Mouse (Mus musculus) frontal cortex, postnatal 10 days (tissue): ENCODE measurements around the gene Stxbp2.

Experiments used
- DNase-seq, 2 experiments: peaks; one replicate each; pipeline ENCODE4 v3.0.0; 2022; ENCODE audit warnings: low spot score in 2 of 2, mixed read lengths in 1 of 2

Stxbp2 gene

DNA sequence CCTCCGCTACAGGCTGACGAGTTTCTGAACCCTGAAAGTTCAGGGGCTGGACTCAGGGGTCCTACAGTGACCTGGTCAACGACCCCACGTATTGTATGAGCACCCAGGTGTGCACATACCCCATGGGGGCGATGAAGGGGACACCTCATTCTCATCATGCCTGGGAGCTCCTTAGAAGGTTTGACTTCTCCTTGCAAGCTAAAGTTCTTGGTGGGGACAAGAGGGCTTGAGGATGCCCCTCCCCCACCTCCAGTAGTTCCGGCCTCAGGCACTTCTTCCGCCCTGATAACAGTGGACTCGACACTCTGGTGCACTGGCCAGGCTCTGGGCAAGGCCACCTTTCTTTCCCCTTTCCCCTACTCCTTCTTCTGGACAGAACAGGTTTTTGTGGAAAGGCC, 722 bp downstream of the Stxbp2 start:
- no peak for DNase-seq

DNA sequence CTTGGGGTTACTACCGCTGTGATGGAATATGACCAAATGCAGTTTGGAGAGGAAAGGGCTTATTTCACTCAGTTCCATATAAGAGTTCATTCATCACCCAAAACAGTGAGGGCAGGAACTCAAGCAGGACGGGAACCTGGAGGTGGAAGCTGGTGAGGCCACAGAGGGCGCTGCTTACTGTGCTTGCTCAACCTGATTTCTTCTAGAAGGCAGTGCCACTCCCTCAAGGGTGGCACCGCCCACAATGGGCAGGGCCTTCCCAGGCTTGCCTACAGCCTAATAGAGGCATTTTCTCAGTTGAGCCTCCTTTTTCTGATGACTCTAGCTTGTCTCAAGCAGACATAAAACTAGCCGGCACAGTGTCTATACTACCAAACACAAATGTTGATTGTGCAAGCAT, 15.0 kb downstream of the Stxbp2 start:
- no peak for DNase-seq

DNA sequence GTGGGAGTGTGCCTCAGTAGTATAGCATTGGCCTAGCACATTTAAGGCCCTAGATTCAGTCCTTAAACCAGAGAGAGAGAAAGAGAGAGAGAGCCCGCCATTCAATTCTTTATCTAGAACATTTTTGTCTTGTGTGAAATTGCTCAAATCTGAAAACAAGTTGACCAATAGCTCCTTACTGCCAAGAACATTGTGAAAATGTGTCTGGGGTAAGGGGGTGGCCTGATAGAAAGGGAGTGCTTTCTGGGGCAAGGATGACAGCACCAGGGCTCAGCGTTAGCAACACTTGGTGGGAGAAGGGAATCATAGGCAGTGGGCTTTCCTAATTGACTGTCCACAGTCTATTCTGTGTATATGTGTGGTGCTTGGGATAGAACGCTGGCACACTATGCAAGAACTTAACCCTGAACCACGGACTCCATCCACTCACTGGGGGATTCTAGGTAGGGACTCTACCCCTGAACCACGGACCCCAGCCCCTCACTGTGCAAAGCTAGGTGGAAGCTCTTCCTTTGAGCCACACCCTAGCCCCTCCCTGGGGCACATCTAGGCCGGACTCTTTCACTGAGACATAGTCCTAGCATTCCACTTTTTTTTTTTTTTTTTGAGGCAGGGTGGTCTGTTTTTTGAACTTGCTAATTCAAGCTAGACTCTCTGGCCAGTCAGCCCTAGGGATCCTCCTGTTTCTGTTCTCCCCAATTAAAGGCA, 16.2 kb downstream of the Stxbp2 start:
- DNase-seq: no peak

DNA sequence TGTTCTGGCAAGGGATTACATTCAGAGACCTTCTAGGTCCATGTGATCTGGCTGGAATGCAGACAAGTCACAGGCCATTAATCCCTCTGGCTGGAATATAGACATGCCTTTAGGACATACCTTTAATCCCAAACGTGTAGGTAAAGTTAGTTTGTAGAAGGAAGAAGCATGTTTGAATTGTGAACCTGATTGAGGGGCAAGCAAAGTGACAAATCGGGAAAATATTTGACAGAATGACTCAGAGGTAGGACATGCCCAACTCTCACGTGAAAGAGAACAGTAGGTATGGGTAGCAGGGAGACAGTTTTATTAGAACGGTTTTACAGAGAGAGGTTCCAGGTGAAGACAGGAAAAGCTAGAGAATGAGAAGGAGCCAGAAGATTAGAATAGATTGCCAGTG, 16.8 kb downstream of the Stxbp2 start:
- no peak for DNase-seq

DNA sequence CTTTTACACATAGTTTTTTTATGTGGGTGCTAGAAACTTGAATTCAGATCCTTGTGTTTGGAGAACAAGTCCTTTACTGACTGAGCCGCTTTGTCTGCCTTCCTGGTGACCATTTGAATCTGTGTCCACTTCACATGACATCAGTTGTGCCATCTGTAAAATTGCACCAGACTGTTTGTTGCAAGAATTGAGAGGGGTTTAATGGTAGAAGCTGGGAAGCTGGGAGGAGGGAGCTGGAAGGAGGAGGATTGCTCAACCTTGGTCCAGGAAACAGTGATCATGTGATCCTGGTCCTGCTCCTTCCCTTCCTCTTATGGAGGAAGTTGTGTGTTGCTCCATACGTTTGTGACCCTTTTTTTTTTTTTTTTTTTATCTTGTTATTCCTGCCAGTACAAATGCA, 17.5 kb downstream of the Stxbp2 start:
- DNase-seq: no peak

DNA sequence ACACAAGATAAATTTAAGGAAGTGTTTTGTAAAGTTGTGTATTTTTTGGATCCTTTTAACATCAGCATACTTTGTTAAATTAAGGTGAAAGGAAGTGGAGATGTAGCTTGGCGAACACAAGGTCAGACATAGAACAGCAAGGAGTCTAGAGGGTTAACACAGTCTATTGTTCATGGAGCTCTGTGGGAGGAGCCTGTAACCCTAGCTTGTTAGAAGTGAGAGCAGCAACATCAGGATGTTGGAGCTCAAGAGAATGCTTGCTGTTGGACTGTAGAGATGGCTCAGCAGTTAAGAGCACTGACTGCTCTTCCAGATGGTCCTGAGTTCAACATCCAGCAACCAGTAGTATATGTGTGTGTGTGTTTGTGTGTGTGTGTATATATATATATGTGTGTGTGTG, 18.2 kb downstream of the Stxbp2 start:
- no peak for DNase-seq

DNA sequence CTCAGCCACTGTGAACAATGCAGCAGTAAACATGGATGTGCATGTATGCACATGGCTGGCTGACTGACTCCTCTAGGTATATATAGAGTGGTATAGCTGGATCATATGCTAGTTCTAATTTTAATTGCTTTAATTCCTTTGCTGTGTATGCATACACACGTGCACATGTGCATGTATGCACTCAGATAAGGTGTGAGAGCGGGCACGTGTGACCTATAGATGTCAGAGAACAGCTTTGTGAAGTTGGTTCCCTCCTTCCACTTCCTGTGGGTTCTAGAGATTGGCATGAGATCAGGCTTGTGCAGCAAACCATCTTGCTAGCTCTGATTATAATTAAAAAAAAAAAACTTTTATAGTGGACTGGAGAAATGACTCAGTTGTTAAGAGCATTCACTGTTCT, 22.1 kb downstream of the Stxbp2 start:
- no peak for DNase-seq

DNA sequence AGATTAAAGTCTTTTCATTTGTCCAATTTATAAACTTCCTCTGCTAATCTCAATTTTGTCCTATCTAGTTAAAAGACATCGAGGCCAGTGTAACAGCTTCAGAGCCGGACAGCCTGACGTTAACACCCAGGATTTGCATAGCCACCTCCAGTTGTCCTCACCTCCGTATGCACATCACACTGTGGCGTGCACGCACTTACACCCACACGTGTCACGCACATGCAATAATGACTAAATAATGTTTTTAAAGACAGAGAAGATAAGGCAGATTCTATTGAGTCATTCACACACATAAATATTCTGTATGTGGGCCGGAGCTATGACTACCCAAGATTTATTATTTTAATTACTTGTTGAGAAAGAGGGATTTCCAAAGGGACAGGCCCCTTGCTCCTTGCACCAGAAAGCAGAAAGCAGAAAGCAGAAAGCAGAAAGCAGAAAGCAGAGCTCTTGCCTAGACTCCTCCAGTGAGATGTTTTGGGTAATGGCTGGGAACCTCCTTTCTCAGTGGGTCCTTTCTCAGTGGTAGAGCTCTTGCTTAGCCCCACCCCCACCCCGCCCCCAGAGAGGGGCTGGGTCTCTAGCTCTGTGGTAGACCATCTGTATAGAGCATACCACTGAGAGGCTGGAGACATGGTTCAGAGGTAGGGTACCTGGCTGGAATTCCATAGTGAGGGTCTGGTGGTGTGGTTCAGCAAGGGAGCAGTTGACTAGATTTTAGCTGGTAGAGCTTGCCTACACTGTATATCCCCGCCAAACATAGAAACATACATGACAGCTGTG, 24.2 kb downstream of the Stxbp2 start:
- DNase-seq: no peak

DNA sequence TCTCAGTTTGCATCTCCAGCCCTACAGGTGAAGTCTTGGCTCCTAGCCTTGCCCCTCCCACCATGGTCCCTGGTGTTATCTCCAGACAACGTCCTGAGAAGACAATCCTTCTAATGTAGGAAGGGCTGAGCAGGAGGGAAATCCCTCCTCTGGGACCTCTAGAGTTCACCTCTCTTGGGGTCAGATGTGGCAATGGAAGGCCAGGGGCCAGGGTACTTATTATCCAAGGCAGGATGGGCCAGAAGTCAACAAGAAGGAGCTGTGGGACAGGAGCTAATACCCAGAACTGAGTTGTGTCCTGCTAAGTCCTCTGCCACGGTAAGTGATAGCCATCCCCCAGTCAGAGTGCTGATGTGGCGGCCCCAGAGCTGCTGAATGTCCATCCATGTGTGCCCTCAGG, 24.8 kb downstream of the Stxbp2 start, which contains the start of gene Retn:
Gene Retn (plus strand): TSS at position 245 of the 400 bp plus-strand sequence.
- DNase-seq: no peak

DNA sequence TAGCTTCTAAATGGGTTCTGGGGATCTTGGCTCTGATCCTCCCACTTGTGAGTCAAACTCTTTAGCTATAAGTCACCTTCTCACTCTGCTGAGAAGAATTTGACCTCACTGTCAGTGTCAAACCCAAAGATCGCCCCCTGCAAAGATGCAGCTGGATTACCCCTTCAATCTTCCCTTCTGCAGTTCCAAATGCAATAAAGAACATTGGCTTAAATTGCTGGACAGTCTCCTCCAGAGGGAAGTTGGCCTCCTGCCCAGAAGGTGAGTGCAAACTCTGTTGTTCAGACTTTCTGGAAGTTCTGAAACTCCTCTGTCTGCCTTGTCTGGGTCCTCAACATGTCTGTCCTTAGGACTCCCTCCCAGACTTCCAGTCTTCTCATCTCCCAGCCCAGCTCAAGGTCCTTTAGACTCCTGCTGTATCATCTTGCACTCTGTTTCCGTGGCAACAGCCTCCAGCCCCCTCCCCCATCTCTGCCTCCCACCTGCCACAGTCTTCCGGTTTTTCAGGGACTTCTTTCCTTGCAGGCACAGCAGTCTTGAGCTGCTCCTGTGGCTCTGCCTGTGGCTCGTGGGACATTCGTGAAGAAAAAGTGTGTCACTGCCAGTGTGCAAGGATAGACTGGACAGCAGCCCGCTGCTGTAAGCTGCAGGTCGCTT, 26.1 kb downstream of the Stxbp2 start:
- peak; percentile 48 to 58 for DNase-seq

DNA sequence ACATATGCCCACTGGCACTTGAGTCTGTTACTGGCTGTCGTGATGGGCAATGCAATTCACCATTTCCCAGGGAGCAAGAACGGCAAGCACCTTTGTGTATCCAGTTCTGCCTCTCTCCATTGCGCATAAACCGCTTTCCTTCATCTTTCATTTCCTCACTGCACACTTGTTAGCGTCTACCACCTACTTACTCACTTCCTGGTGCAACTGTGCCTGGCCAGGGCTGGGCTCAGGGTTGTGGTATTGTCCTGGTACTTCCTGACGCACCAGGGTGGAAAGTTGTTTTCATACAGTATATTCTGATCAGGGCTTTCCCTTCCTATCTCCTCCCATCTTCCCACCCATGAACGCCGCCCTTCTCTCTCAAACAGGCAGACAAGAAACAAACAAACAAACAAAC, 30.1 kb downstream of the Stxbp2 start:
- no peak for DNase-seq

DNA sequence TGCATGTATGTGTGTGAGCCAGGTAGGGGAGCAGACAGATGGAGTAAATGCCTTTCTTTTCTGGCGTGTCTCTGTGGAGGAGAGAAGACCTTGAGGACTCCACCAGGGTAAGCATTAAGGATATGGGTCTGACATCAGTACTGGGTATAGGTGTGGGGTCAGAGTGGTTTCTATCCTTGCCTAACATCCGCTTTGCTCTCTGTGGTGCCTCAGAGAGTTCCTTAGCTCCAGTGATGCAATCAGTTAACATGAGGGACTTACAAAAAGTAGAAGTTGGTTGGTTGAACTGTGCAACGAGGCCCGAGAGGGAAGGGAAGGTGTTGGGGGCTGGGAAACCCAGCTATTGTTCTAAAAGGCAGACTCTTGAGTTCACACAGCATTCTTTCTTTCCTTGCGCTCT, 33.6 kb downstream of the Stxbp2 start:
- DNase-seq: no peak

DNA sequence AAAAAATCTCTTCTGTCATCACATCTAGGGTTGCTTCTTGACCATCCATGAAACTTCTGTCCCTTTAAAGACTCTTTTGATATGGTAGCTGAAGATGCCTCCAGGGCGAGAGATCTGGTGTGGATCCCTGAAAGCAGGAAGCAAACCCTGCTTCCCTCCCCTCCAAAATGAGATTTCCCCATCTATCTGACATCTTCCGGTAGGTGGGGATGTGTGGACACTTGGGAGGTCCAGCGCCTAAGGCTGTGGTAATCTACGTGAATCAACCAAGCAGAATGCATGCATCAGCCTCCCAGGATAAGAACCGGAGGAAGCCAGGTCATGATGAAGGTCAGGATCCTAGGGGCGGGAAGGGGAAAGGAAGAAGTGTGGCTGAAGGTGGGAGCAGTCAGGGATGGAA, 34.8 kb downstream of the Stxbp2 start, which contains the start of gene Mcemp1:
Gene Mcemp1 (plus strand): TSS at position 248 of the 400 bp plus-strand sequence.
- DNase-seq: no peak

DNA sequence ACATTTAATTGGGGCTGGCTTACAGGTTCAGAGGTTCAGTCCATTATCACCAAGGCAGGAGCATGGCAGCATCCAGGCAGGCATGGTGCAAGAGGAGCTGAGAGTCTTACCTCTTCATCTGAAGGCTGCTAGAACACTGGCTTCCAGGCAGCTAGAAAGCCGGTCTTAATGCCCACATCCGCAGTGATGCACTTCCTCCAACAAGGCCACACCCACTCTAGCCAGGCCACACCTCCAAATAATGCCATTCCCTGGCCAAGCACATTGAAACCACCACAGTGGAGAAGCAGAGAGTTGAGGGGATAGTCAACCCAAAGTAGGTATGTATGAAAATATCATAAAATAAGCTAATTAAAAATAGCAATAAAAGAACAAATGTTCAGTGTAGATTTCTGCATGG, 39.6 kb downstream of the Stxbp2 start:
- DNase-seq: no peak

DNA sequence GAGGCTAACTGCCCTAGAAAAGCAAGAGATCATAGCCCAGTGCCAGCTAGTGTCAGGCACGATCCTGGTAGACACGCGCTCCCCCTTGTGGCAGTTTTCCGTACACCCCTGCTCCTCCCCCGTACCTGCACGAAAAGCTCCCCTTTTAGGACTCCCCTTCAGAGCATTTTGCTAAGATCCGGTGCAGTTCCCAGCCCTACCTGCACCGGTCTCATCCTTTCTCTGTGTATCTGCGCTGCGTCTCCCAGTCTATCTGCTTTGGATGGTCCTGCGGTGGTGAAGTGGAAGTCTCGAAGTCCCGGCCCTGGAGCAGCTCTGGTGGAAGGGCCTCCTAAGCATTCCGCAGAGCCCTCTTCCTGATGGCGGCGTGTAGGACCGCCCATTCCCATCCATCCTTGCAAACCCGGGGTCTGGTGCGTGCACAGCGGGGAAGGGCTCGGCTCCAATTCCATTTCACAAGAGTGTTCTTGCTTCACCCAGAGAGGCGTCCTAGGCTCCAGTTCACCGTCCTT, 41.3 kb downstream of the Stxbp2 start, which contains the start of gene Fcor:
Gene Fcor (minus strand): TSS at position 383 of the 512 bp plus-strand sequence.
- peak; percentile 72 to 84 for DNase-seq

DNA sequence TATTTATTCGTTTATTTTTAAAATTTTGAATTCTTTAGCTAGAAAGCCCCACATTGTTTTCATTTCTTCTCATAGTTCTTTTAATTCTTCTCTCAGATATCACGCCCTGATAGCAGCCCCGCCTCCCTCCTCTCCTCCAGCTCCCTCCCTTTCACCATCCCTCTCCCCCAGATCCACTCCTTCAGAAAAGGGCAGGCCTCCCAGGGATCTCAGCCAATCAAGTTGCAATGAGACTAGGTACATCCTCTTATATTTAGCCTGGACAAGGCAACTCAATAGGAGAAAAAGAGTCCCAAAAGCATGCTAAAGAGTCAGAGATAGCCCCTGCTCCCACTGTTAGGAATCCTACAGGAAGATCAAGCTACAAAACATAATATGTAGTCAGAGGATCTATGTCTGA, 43.9 kb downstream of the Stxbp2 start:
- DNase-seq: no peak

DNA sequence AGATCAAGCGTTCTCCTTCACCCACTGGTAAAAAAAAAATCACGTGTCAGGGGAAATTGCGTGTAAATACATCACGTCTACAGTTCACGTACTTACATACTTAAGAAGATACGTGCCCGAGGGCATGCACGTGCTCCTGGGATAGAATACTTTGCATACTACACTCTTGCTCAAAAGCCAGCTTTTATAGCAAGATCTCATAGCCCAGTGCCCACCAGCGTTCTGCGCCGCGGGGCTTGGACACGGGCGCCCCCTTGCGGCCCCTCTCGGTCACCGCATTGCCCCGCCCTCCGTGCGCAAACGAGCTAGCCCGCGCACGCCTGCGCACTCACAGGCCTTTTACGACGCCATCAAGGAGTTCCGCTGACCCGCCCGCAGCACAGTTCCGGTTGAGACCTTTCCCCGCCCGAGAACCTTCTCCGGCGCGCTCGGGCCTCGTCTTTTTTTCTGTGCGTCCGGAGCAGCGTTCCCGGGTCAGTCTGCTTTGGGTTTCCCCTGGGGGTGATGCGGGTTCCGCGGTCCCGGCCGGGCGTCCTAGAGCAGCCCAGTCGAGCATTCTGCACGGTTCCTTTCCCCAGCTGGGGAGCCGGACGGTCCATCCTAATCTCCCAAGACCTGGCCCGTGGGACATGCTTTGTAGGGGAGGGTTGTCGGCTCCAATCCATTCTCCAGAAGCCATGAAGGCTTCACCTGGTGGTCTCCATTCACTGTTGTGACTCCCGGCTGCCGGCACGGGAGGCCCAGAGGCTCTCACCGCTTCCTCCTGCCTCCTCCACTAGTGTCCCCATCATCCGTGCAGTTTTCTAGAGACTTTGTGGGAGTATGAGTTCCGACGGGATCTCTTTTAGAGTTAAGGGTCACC, 45.6 kb downstream of the Stxbp2 start, which contains the start of gene Trappc5:
Gene Trappc5 (plus strand): TSS at position 169 of the 862 bp plus-strand sequence.
- DNase-seq: peak; percentile 87 to 94

DNA sequence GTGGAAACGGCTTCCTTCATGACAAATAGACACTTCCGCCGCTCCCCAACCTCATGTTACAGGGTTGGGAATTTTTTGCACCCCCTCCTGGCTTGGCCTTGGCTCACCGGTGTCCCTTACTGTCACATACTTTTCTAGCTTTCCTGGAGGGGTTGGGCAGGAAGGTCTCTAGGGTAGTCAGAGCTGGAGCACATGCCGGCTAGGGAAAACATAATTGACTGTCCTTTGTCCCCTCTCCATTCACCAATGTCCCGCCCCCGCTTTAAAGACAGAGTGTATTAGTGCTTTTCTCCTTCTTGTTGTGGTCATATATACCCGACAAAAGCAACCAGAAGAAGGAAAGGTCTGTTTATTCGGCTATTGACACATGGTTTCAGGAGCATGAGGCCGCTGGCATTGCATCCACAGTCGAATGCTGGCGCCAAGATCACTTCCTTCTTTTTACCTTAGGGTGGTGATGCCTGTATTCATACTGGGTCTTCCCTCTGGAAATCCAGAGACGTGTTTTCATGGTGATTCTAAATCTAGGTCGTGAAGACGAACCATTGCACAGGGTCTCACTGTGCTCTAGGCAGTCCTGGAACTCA, 46.3 kb downstream of the Stxbp2 start:
- no peak for DNase-seq

DNA sequence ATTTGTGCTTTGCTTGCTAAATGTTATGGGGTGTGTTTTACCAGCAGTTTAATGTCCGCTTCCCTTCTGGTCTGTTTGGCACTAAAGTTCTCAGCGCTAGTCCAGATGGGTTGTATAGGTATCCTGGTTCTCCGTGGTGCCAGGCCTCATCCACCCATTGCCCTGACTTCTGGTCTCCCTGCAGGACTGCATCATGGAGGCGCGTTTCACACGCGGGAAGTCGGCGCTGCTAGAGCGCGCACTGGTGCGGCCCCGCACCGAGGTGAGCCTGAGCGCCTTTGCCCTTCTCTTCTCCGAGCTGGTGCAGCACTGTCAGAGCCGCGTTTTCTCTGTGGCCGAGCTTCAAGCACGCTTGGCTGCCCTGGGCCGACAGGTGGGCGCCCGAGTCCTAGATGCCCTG, 48.1 kb downstream of the Stxbp2 start:
- DNase-seq: no peak

DNA sequence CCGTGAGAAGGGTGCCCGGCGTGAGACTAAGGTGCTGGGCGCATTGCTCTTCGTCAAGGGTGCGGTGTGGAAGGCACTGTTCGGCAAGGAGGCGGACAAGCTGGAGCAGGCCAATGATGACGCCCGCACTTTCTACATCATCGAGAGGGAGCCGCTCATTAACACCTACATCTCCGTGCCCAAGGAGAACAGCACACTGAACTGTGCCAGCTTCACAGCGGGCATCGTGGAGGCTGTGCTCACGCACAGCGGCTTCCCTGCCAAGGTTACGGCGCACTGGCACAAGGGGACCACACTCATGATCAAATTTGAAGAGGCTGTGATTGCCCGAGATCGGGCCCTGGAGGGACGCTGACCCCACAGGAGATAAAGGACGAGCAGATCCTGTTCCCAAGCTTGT, 48.5 kb downstream of the Stxbp2 start:
- DNase-seq: no peak

DNA sequence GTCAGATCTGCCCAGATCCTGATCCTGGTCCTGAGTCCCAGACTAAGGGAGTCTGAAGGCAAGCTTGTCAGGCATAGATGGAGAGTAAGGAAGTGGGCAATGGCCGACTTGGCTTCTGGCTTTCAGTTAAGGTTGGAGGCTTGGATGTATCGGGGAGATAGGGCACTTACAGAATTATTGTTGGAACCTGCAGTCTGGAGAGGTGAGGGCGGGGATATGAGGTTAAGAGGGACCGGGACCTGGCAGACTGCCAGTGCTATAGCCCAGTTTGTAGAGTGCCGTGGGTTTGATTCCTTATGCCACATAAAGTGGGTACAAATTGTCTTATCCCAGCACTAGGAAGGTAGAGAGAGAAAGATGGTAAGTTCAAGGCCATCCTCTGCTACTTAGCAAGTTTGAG, 48.9 kb downstream of the Stxbp2 start:
- DNase-seq: no peak
